8 mouse cellular contexts compared by ENCODE assay signal in genomic region chr16:91166866-91167265, GRCm38 (mm10). TPM values are rescaled to one million over a fixed set of nuclear protein-coding genes. Genes with fewer than 3 reads are reported as not detected.
DNase-seq lines count a peak whose midpoint lies in the region; ATAC-seq and TF ChIP-seq lines count a peak whose summit lies in the region.

No protein-coding gene starts in this region.

- intact Hi-C loops in heart, postnatal 10 days (cut with DNase I) = loop anchor here (2.0 kb wide), 1 partner anchor 184 kb away; no protein-coding TSS in a partner anchor
- intact Hi-C loops in left cerebral cortex, postnatal 10 days (cut with DNase I) = loop anchor here (10.0 kb wide), 1 partner anchor 148 kb away; no protein-coding TSS in a partner anchor

- no peak overlapping the region for H3K4me3 ChIP-seq in heart, embryonic 10.5 days
- H3K4me3 ChIP-seq in cerebellum, adult 2 months (replicated peaks; ENCODE audit: insufficient read depth, low read depth, low read length) = no peak overlapping the region

- no peak overlapping the region for H3K27ac ChIP-seq in heart, embryonic 10.5 days
- H3K27ac ChIP-seq in cerebellum, adult 2 months (ENCODE audit: insufficient read depth, low read length) = no peak overlapping the region

- peak; percentile 60; the same call in 1 of the 2 replicates for TF ChIP-seq CTCF in cerebellum, adult 2 months (IDR thresholded peaks at IDR 0.05; ENCODE audit: borderline replicate concordance, insufficient read depth, low read depth, low read length)

- peaks cover 15% of the 10 kb centered on the region; the same call in 1 of the 2 replicates for H3K27me3 ChIP-seq in heart, embryonic 10.5 days (ENCODE audit: insufficient read depth, poor library complexity, severe bottlenecking)
- peaks cover 1% of the 10 kb centered on the region; the same call in 1 of the 2 replicates for H3K27me3 ChIP-seq in cerebellum, adult 2 months (ENCODE audit: control insufficient read depth, insufficient read depth, low read length)

- H3K4me1 ChIP-seq in heart, embryonic 10.5 days = peaks cover 14% of the 10 kb centered on the region
- H3K4me1 ChIP-seq in cerebellum, adult 2 months (ENCODE audit: control insufficient read depth, insufficient read depth, low read length) = peaks cover 3% of the 10 kb centered on the region; the same call in 1 of the 2 replicates

- TF ChIP-seq POLR2A in cerebellum, adult 2 months (IDR thresholded peaks at IDR 0.05; ENCODE audit: borderline replicate concordance, insufficient read depth, low read length) = no peak

- H3K9me3 ChIP-seq in heart, embryonic 10.5 days = no peaks in the 10 kb centered on the region

- H3K36me3 ChIP-seq in heart, embryonic 10.5 days = no peaks in the 10 kb centered on the region

- no peak for ATAC-seq in inflammation-experienced regulatory T-cells, adult 6 months

- DNase-seq in heart, postnatal 10 days = peak; percentile 25 to 45
- DNase-seq in heart, embryonic 10.5 days (ENCODE audit: low spot score) = no peak
- peak; percentile 75 for DNase-seq in ES-CJ7 (ENCODE audit: low read depth, low spot score)
- DNase-seq in cerebellum, adult 2 months = peak; percentile 29 to 52
- peak; percentile 42 for DNase-seq in forelimb bud, embryonic 11.5 days (ENCODE audit: low read depth, low spot score)
- peak; percentile 29 to 49 for DNase-seq in left cerebral cortex, postnatal 10 days (ENCODE audit: extremely low spot score in 1 of 2, low spot score in 2 of 2)
- peak; percentile 54 to 58 for DNase-seq in right cerebral cortex, adult 2 months (ENCODE audit: low spot score in 2 of 2)

RNA-seq across cellular contexts. Expression of gene Olig2, which starts 58.4 kb away (rescaled TPM):
- not detected for total RNA-seq in heart, postnatal 10 days (2021)
- polyA plus RNA-seq in heart, embryonic 10.5 days (2016; fragmentation: Nextera tagmentation; extraction: Ambion mirVana) = not detected in 2 replicates
- 29.6 and 34.8 TPM in 2 replicates for polyA plus RNA-seq in cerebellum, adult 2 months (2012; rRNA removed)
- total RNA-seq in left cerebral cortex, postnatal 10 days (2021) = 10 to 100 TPM; 24.9 to 29.4 TPM
- not detected for polyA plus RNA-seq in inflammation-experienced regulatory T-cells, adult 6 months (2017; shearing (Covaris generic))

Comparison
In these comparisons a context has a peak if more than half of its experiments do, and no peak if none do; other contexts are left out.
1. RNA of gene Olig2, which starts 58.4 kb away (polyA plus RNA-seq): 29.6 to 34.8 TPM in cerebellum, adult 2 months; not detected in heart, embryonic 10.5 days and not detected in inflammation-experienced regulatory T-cells, adult 6 months; every median in the first group is over 10 times any median in the second.